Mouse (Mus musculus): ENCODE results near the gene Tet3. TPM values are rescaled to one million over a fixed set of nuclear protein-coding genes. Genes with fewer than 3 reads are reported as not detected.
A peak's percentile ranks its signal among the peaks of the same experiment; 100 is the strongest.

Tet3 gene
- polyA plus RNA-seq, 1 experiment: 21.1 TPM

DNA sequence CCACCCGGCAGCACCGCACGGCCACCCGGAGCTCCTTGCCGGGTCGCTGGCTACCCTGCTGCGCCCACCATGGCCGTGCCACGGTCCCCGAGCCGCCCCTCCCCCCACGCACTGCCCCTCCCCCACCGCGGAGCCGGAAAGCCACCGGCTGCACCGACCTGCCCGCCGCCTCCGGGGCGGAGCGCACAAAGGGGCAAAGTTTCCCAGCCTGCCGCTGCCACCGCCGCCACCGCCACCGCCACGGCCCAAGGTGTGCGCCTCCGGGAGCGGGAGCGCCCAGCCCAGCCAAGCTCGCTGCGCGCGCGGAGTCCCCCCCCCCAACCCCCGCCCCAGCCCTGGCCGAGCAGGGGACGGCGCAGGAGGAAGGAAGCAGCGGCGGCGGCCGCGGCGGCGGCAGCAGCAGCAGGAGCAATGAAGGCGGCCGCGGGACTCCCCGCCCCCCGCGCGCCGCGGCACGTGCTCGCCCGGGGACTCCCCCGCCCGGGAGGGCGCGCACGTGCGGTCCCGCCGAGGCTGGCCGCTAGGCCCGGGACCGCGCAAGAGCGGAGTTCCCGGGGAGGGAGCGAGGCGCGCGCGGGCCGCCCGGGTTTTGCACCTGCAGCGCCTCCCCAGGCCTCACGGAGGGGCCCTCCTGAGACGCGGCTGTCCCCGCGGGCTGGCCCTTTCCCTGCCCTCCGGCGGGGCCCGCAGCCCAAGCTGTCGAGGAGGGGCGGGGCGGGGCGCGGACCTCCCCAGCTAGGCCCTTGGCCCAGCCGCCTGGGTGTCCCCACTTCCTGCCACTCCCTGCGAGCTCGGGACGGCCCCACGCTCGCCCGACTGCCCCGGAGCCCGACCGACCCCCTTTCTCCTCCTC is 2.5 kb downstream of the Tet3 start:
- Histone ChIP-seq H3K27ac (ENCODE audit: insufficient read depth, low read length) (peak overlapping the region; percentile 92), H3K27me3 (ENCODE audit: control insufficient read depth, insufficient read depth, low read length) (no peaks in the 10 kb centered on the region), H3K4me1 (ENCODE audit: control insufficient read depth, insufficient read depth, insufficient read length) (peaks cover 26% of the 10 kb centered on the region), H3K36me3 (ENCODE audit: control insufficient read depth, insufficient read depth, low read length) (no peaks in the 10 kb centered on the region; the same call in 1 of the 2 replicates), H3K4me3 (ENCODE audit: extremely low read depth, insufficient read depth, insufficient read length) (peak overlapping the region; percentile 83)
- peak; percentile 45 to 83 for DNase-seq (ENCODE audit: low read depth in 1 of 2, low spot score in 2 of 2)
- 0% methylated on average over 44 of the region's 105 CpGs for WGBS
- TF ChIP-seq POLR2A (IDR thresholded peaks at IDR 0.05; ENCODE audit: low read depth, low read length) (no peak; the same call in 1 of the 2 replicates), CTCF (IDR thresholded peaks at IDR 0.05; ENCODE audit: extremely low read depth, insufficient read depth, insufficient read length, insufficient replicate concordance) (no peak)

DNA sequence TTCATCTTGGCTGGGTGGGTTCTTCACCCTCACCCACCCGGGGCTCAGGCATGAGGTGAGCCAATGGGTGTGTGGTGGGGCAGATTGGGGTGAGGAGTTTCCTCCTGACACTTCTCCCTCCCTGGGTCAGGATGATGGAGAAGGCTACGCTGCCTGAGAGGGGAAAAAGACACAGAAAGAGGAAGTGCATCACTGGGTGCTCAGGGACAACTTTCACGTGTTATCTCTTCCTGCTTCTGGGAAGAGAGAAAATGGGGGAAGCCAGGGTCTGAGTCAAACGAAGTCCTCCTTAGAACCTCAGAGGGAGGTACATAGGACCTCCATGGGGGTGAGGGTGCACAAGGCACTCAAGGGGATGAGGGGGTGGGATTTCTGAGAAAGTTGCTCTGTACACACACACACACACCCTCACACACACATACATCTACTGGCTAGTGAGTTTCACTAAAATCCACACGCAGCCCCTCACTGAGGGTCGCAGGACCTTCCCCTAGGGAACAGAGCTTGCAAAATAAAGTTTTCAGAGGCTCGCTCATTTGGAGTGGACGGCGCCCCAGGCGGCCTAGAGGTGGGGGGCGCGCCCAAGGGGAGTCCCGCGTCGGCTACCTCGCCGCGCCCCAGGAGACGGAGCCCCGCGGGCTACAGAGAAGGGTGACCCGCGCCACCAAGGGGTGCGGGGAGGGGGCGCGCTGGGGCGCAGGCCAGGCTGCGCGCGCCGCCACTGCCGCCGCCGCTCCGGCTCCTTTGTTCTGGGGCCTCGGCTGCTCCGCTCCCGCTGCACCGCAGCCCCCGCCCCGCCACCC is 3.4 kb downstream of the Tet3 start:
- under 1% methylated on average over 22 of the region's 41 CpGs for WGBS
- Histone ChIP-seq H3K4me3 (ENCODE audit: extremely low read depth, insufficient read depth, insufficient read length) (peak overlapping the region; percentile 83), H3K36me3 (ENCODE audit: control insufficient read depth, insufficient read depth, low read length) (no peaks in the 10 kb centered on the region; the same call in 1 of the 2 replicates), H3K4me1 (ENCODE audit: control insufficient read depth, insufficient read depth, insufficient read length) (peaks cover 33% of the 10 kb centered on the region), H3K27me3 (ENCODE audit: control insufficient read depth, insufficient read depth, low read length) (no peaks in the 10 kb centered on the region), H3K27ac (ENCODE audit: insufficient read depth, low read length) (peak overlapping the region; percentile 77)
- DNase-seq (ENCODE audit: low read depth in 1 of 2, low spot score in 2 of 2): peak in 1 of 2 experiments; percentile 28
- TF ChIP-seq CTCF (IDR thresholded peaks at IDR 0.05; ENCODE audit: extremely low read depth, insufficient read depth, insufficient read length, insufficient replicate concordance) (no peak), POLR2A (IDR thresholded peaks at IDR 0.05; ENCODE audit: low read depth, low read length) (no peak)

- H3K27me3 ChIP-seq (ENCODE audit: control insufficient read depth, insufficient read depth, low read length): no peaks in the 10 kb centered on the region
- no peak for DNase-seq (ENCODE audit: low read depth in 1 of 2, low spot score in 2 of 2)
- H3K4me3 ChIP-seq (ENCODE audit: extremely low read depth, insufficient read depth, insufficient read length): no peak overlapping the region
- peak overlapping the region; percentile 16; the same call in 1 of the 2 replicates for H3K27ac ChIP-seq (ENCODE audit: insufficient read depth, low read length)
- peaks cover 49% of the 10 kb centered on the region for H3K4me1 ChIP-seq (ENCODE audit: control insufficient read depth, insufficient read depth, insufficient read length)
- no peak for TF ChIP-seq POLR2A (IDR thresholded peaks at IDR 0.05; ENCODE audit: low read depth, low read length)
- no peak for TF ChIP-seq CTCF (IDR thresholded peaks at IDR 0.05; ENCODE audit: extremely low read depth, insufficient read depth, insufficient read length, insufficient replicate concordance)
- WGBS: 77% methylated on average over 11 of the region's 11 CpGs
- no peaks in the 10 kb centered on the region; the same call in 1 of the 2 replicates for H3K36me3 ChIP-seq (ENCODE audit: control insufficient read depth, insufficient read depth, low read length)
Observed at GRCm38 (mm10) chr6:83453706-83454105, 5.2 kb downstream of the Tet3 start.

- no peak overlapping the region for H3K27ac ChIP-seq (ENCODE audit: insufficient read depth, low read length)
- 43% methylated on average over 9 of the region's 9 CpGs for WGBS
Observed at GRCm38 (mm10) chr6:83450451-83451303, 8.2 kb downstream of the Tet3 start.

DNA sequence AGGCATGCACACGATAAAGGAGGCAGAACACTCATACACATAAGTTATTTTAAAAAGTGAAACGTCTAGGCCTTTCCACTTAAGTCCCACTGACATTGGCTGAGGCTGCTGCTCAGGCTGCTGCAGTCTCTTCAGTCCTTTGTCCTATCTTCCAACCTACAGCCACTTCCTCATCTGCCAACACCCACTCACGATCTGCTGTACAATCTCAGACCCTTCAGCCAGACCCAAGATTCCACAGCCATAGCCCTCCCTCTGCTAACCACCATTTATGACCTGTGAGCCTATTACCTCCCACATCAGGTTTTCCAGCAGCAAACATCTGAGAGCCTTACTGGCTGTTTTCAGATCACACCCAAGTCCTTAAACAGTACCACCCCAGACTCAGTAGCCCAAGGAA is 9.4 kb downstream of the Tet3 start:
- 16% methylated on average over 3 of the region's 3 CpGs for WGBS
- Histone ChIP-seq H3K27ac (ENCODE audit: insufficient read depth, low read length) (no peak overlapping the region), H3K4me3 (ENCODE audit: extremely low read depth, insufficient read depth, insufficient read length) (no peak overlapping the region)

More at GRCm38 (mm10) chr6:83450451-83451303, 8.2 kb downstream of the Tet3 start:
- Histone ChIP-seq H3K4me3 (ENCODE audit: extremely low read depth, insufficient read depth, insufficient read length) (no peak overlapping the region), H3K36me3 (ENCODE audit: control insufficient read depth, insufficient read depth, low read length) (peaks cover 1% of the 10 kb centered on the region; the same call in 1 of the 2 replicates), H3K27me3 (ENCODE audit: control insufficient read depth, insufficient read depth, low read length) (no peaks in the 10 kb centered on the region), H3K4me1 (ENCODE audit: control insufficient read depth, insufficient read depth, insufficient read length) (peaks cover 39% of the 10 kb centered on the region; the same call in 1 of the 2 replicates)
- no peak for DNase-seq (ENCODE audit: low read depth in 1 of 2, low spot score in 2 of 2)
- TF ChIP-seq CTCF (IDR thresholded peaks at IDR 0.05; ENCODE audit: extremely low read depth, insufficient read depth, insufficient read length, insufficient replicate concordance): no peak
- no peak for TF ChIP-seq POLR2A (IDR thresholded peaks at IDR 0.05; ENCODE audit: low read depth, low read length)

GRCm38 (mm10) chr6:83448911-83449310 is 10.0 kb downstream of the Tet3 start:
- H3K4me3 ChIP-seq (ENCODE audit: extremely low read depth, insufficient read depth, insufficient read length): no peak overlapping the region
- WGBS: 31% methylated on average over 4 of the region's 4 CpGs
- no peak for TF ChIP-seq POLR2A (IDR thresholded peaks at IDR 0.05; ENCODE audit: low read depth, low read length)
- TF ChIP-seq CTCF (IDR thresholded peaks at IDR 0.05; ENCODE audit: extremely low read depth, insufficient read depth, insufficient read length, insufficient replicate concordance): no peak
- H3K36me3 ChIP-seq (ENCODE audit: control insufficient read depth, insufficient read depth, low read length): peaks cover 1% of the 10 kb centered on the region; the same call in 1 of the 2 replicates
- H3K4me1 ChIP-seq (ENCODE audit: control insufficient read depth, insufficient read depth, insufficient read length): peaks cover 42% of the 10 kb centered on the region; the same call in 1 of the 2 replicates
- 0 out of 2 replicates have a peak overlapping the region, but pooled peaks have one; percentile 4 for H3K27ac ChIP-seq (ENCODE audit: insufficient read depth, low read length)
- DNase-seq (ENCODE audit: low read depth in 1 of 2, low spot score in 2 of 2): no peak
- no peaks in the 10 kb centered on the region for H3K27me3 ChIP-seq (ENCODE audit: control insufficient read depth, insufficient read depth, low read length)

More for the DNA sequence above, 9.4 kb downstream of the Tet3 start:
- Histone ChIP-seq H3K4me1 (ENCODE audit: control insufficient read depth, insufficient read depth, insufficient read length) (peaks cover 44% of the 10 kb centered on the region; the same call in 1 of the 2 replicates), H3K27me3 (ENCODE audit: control insufficient read depth, insufficient read depth, low read length) (no peaks in the 10 kb centered on the region), H3K36me3 (ENCODE audit: control insufficient read depth, insufficient read depth, low read length) (peaks cover 1% of the 10 kb centered on the region; the same call in 1 of the 2 replicates)
- no peak for DNase-seq (ENCODE audit: low read depth in 1 of 2, low spot score in 2 of 2)
- TF ChIP-seq POLR2A (IDR thresholded peaks at IDR 0.05; ENCODE audit: low read depth, low read length) (no peak), CTCF (IDR thresholded peaks at IDR 0.05; ENCODE audit: extremely low read depth, insufficient read depth, insufficient read length, insufficient replicate concordance) (no peak)
